Mouse (Mus musculus): ENCODE results near the gene Mylk.

GRCm38 (mm10) chr16:35004356-35004755 is 259.3 kb downstream of the Mylk start:
- TF ChIP-seq FOSL1 (IDR thresholded peaks at IDR 0.05; ENCODE audit: insufficient read depth, low read length, poor library complexity, severe bottlenecking) (no peak), CTCF (IDR thresholded peaks at IDR 0.05; ENCODE audit: control insufficient read depth, insufficient read depth, insufficient read length) (no peak), USF1 (IDR thresholded peaks at IDR 0.05; ENCODE audit: low read depth) (no peak), CEBPB (IDR thresholded peaks at IDR 0.05; ENCODE audit: low read depth) (no peak), MAX (IDR thresholded peaks at IDR 0.05) (no peak), MYOG (IDR thresholded peaks at IDR 0.05; ENCODE audit: control insufficient read depth, extremely low read depth, insufficient read length) (no peak)
